Mouse (Mus musculus) lung, postnatal 0 days (tissue): ENCODE measurements around the gene Sval3.

Source experiments
- CTCF ChIP-seq: IDR thresholded peaks from 2 replicates; pipeline ENCODE4 v1.5.1; 2016; ENCODE audit warnings: antibody characterized with exemption, mild to moderate bottlenecking
- EP300 ChIP-seq: IDR thresholded peaks from 2 replicates; pipeline ENCODE4 v1.6.1; 2016; ENCODE audit warnings: antibody characterized with exemption, mild to moderate bottlenecking, control low read depth

GRCm38 (mm10) chr6:41951330-41951729, 16.6 kb upstream of the Sval3 start, which contains the start of gene Sval1:
- no peak for TF ChIP-seq CTCF
- no peak for TF ChIP-seq EP300
